ENCODE assay signal across 20 mouse cellular contexts in the genomic region with DNA sequence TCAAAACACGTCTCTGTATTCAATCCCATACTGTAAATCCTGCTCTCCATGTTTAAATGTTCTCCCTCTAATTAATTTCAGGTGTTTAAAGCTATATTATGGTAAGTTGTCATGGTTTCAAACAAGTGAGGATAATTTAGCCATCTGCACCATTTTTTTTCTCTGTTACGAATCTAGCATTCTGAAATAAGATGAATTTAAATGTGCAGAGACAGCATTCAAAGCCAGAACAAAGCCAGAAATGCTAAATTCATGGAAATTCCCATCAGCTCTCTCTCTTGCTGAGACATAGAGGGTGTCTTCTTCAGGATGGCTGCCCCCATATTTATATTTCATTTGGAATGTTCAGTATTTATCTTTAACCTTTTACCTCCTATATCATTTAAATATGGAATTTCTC.
"Had no signal": no experiment of that assay in that cellular context is flagged by ENCODE, and none has a peak within 500 bp of the region (broad histone marks: within the 10 kb centered on the region; RNA-seq: fewer than 3 reads in every experiment).

No protein-coding gene starts in this region.

- H3K4me1 ChIP-seq: limb, embryonic 10.5 days; limb, embryonic 13.5 days; liver, embryonic 12.5 days; liver, embryonic 15.5 days; lung, embryonic 15.5 days; megakaryocyte, embryonic 14.5 days had no signal

- H3K9ac ChIP-seq: limb, embryonic 13.5 days; liver, embryonic 12.5 days; liver, embryonic 15.5 days; lung, embryonic 15.5 days had no signal

- H3K4me2 ChIP-seq: limb, embryonic 13.5 days; liver, embryonic 12.5 days; liver, embryonic 15.5 days; lung, embryonic 15.5 days; midbrain, embryonic 11.5 days had no signal

- H3K36me3 ChIP-seq: limb, embryonic 10.5 days; limb, embryonic 13.5 days; liver, embryonic 12.5 days; liver, embryonic 15.5 days; lung, embryonic 15.5 days had no signal

- H3K9me3 ChIP-seq: limb, embryonic 10.5 days; limb, embryonic 13.5 days; liver, embryonic 12.5 days; liver, embryonic 15.5 days; lung, embryonic 15.5 days; megakaryocyte, embryonic 14.5 days had no signal

- ATAC-seq: liver, embryonic 12.5 days had no signal

- H3K27me3 ChIP-seq: limb, embryonic 13.5 days; liver, embryonic 12.5 days; liver, embryonic 15.5 days; lung, embryonic 15.5 days; megakaryocyte, embryonic 14.5 days had no signal

- H3K27ac ChIP-seq: limb, embryonic 10.5 days; limb, embryonic 13.5 days; liver, embryonic 12.5 days; liver, embryonic 15.5 days; lung, embryonic 15.5 days had no signal

- DNase-seq: kidney, adult 9 months; kidney, postnatal 14 days; kidney, postnatal 4 days; layer of hippocampus, adult 9-11 months; layer of hippocampus, postnatal 36 days; liver; lung, adult 18-20 months; lung, postnatal 10 days; lung, postnatal 36 days; midbrain, embryonic 14.5 days; thymus, adult 2 months; thymus, postnatal 14 days; thymus, postnatal 4 days had no signal

- H3K4me3 ChIP-seq: limb, embryonic 10.5 days; limb, embryonic 13.5 days; liver, embryonic 12.5 days; liver, embryonic 15.5 days; lung, embryonic 15.5 days; megakaryocyte, embryonic 14.5 days had no signal
